ENCODE assay signal across 28 mouse cellular contexts in genomic region chr19:56448784-56449183, GRCm38 (mm10). TPM values are rescaled to one million over a fixed set of nuclear protein-coding genes. Genes with fewer than 3 reads are reported as not detected.
DNase-seq lines count a peak whose midpoint lies in the region; ATAC-seq and TF ChIP-seq lines count a peak whose summit lies in the region.
"Had no signal": no experiment of that assay in that cellular context is flagged by ENCODE, and none has a peak within 500 bp of the region (broad histone marks: within the 10 kb centered on the region; RNA-seq: fewer than 3 reads in every experiment).

No protein-coding gene starts in this region.

- ATAC-seq in forebrain, postnatal 0 days = no peak
- ATAC-seq in forebrain, embryonic 16.5 days = no peak
- no peak for ATAC-seq in midbrain, postnatal 0 days (ENCODE audit: low FRiP score)
- ATAC-seq in midbrain, embryonic 11.5 days (ENCODE audit: low FRiP score) = no peak
- ATAC-seq: CD4-positive, CD25-positive, alpha-beta regulatory T cell, adult 4 months; forebrain, embryonic 14.5 days had no signal

- H3K9me3 ChIP-seq in forebrain, postnatal 0 days (ENCODE audit: low read length) = no peaks in the 10 kb centered on the region
- H3K9me3 ChIP-seq in forebrain, embryonic 16.5 days (ENCODE audit: control insufficient read depth, low read length) = no peaks in the 10 kb centered on the region
- no peaks in the 10 kb centered on the region for H3K9me3 ChIP-seq in midbrain, postnatal 0 days (ENCODE audit: low read length)
- no peaks in the 10 kb centered on the region for H3K9me3 ChIP-seq in midbrain, embryonic 11.5 days (ENCODE audit: control insufficient read depth, low read length)
- H3K9me3 ChIP-seq: embryonic facial prominence, embryonic 13.5 days; embryonic facial prominence, embryonic 15.5 days; forebrain, embryonic 10.5 days; forebrain, embryonic 12.5 days had no signal

- 0 out of 2 replicates have a peak, but pooled peaks have one; percentile 8 for TF ChIP-seq CTCF in forebrain, postnatal 0 days (IDR thresholded peaks at IDR 0.05; ENCODE audit: low read depth)
- TF ChIP-seq CTCF in left cerebral cortex, adult 2 months (IDR thresholded peaks at IDR 0.05) = no peak; the same call in 1 of the 2 replicates
- 0 out of 2 replicates have a peak, but pooled peaks have one; percentile 3 for TF ChIP-seq CTCF in midbrain, postnatal 0 days (IDR thresholded peaks at IDR 0.05)

- H3K4me2 ChIP-seq in forebrain, postnatal 0 days (ENCODE audit: low read depth) = no peak overlapping the region
- no peak overlapping the region for H3K4me2 ChIP-seq in forebrain, embryonic 16.5 days (ENCODE audit: low read length)
- no peak overlapping the region for H3K4me2 ChIP-seq in midbrain, postnatal 0 days (ENCODE audit: low read depth, low read length, poor library complexity, severe bottlenecking)
- H3K4me2 ChIP-seq in midbrain, embryonic 11.5 days = no peak overlapping the region
- H3K4me2 ChIP-seq: embryonic facial prominence, embryonic 13.5 days; embryonic facial prominence, embryonic 15.5 days; forebrain, embryonic 12.5 days had no signal

- no peak for DNase-seq in forebrain, postnatal 0 days
- DNase-seq in left cerebral cortex, adult 2 months (ENCODE audit: extremely low spot score in 1 of 2, low spot score in 2 of 2) = no peak
- no peak for DNase-seq in left cerebral cortex, postnatal 10 days (ENCODE audit: extremely low spot score in 1 of 2, low spot score in 2 of 2)
- no peak for DNase-seq in midbrain, postnatal 0 days (ENCODE audit: low spot score)
- no peak for DNase-seq in midbrain, embryonic 11.5 days (ENCODE audit: low spot score, missing footprints)
- DNase-seq: adrenal gland, adult 2 months; adrenal gland, postnatal 10 days; adrenal gland, postnatal 25 days; B cell, adult 2 months; cerebellum, adult 11 months; cerebellum, adult 18-20 months; cerebellum, adult 8-10 months; cerebellum, adult 9-11 months; cerebellum, postnatal 14 days; cerebellum, postnatal 36 days; embryo, embryonic 11 days had no signal

- H3K9ac ChIP-seq in forebrain, postnatal 0 days = no peak overlapping the region
- H3K9ac ChIP-seq in forebrain, embryonic 16.5 days (replicated peaks; ENCODE audit: low read depth, low read length) = no peak overlapping the region
- H3K9ac ChIP-seq in midbrain, postnatal 0 days (replicated peaks; ENCODE audit: low read length, poor library complexity, severe bottlenecking) = no peak overlapping the region
- no peak overlapping the region for H3K9ac ChIP-seq in midbrain, embryonic 11.5 days (ENCODE audit: low read length)
- H3K9ac ChIP-seq: embryonic facial prominence, embryonic 13.5 days; embryonic facial prominence, embryonic 15.5 days; forebrain, embryonic 12.5 days had no signal

- H3K4me1 ChIP-seq in forebrain, postnatal 0 days (ENCODE audit: insufficient read depth) = no peaks in the 10 kb centered on the region
- no peaks in the 10 kb centered on the region for H3K4me1 ChIP-seq in forebrain, embryonic 16.5 days (replicated peaks; ENCODE audit: control insufficient read depth, insufficient read depth, low read length)
- no peaks in the 10 kb centered on the region for H3K4me1 ChIP-seq in midbrain, postnatal 0 days (ENCODE audit: insufficient read depth, low read length)
- H3K4me1 ChIP-seq in midbrain, embryonic 11.5 days (ENCODE audit: control insufficient read depth, insufficient read depth, low read length) = no peaks in the 10 kb centered on the region
- H3K4me1 ChIP-seq: embryonic facial prominence, embryonic 15.5 days; forebrain, embryonic 10.5 days; forebrain, embryonic 12.5 days had no signal

- H3K36me3 ChIP-seq in forebrain, postnatal 0 days (ENCODE audit: insufficient read depth) = no peaks in the 10 kb centered on the region
- no peaks in the 10 kb centered on the region for H3K36me3 ChIP-seq in forebrain, embryonic 16.5 days (ENCODE audit: control insufficient read depth, insufficient read depth)
- H3K36me3 ChIP-seq in midbrain, postnatal 0 days (ENCODE audit: insufficient read depth, low read length) = no peaks in the 10 kb centered on the region
- H3K36me3 ChIP-seq in midbrain, embryonic 11.5 days (ENCODE audit: control insufficient read depth, insufficient read depth, low read length) = no peaks in the 10 kb centered on the region
- H3K36me3 ChIP-seq: embryonic facial prominence, embryonic 13.5 days; embryonic facial prominence, embryonic 15.5 days; forebrain, embryonic 10.5 days; forebrain, embryonic 12.5 days; G1E had no signal

- WGBS in forebrain, postnatal 0 days = 96% methylated on average over 4 of the region's 4 CpGs
- 96% methylated on average over 4 of the region's 4 CpGs for WGBS in forebrain, embryonic 16.5 days
- 94% methylated on average over 4 of the region's 4 CpGs for WGBS in midbrain, postnatal 0 days
- 95% methylated on average over 4 of the region's 4 CpGs for WGBS in midbrain, embryonic 11.5 days

- intact Hi-C loops in left cerebral cortex, adult 2 months (cut with DNase I) = no loop called here
- intact Hi-C loops in left cerebral cortex, postnatal 10 days (cut with DNase I) = no loop called here

- H3K27ac ChIP-seq in forebrain, postnatal 0 days (ENCODE audit: low read depth, low read length) = no peak overlapping the region
- H3K27ac ChIP-seq in forebrain, embryonic 16.5 days (ENCODE audit: low read length) = no peak overlapping the region
- peak overlapping the region; percentile 10; the same call in 1 of the 2 replicates for H3K27ac ChIP-seq in left cerebral cortex, adult 2 months
- H3K27ac ChIP-seq in midbrain, postnatal 0 days (ENCODE audit: low read depth, low read length) = no peak overlapping the region
- H3K27ac ChIP-seq in midbrain, embryonic 11.5 days (ENCODE audit: low read depth, low read length) = no peak overlapping the region
- H3K27ac ChIP-seq: embryonic facial prominence, embryonic 13.5 days; embryonic facial prominence, embryonic 15.5 days; forebrain, embryonic 10.5 days; forebrain, embryonic 12.5 days had no signal

- no peak overlapping the region for H3K4me3 ChIP-seq in forebrain, postnatal 0 days (ENCODE audit: low read depth, low read length)
- no peak overlapping the region for H3K4me3 ChIP-seq in forebrain, embryonic 16.5 days (replicated peaks; ENCODE audit: low read length)
- no peak overlapping the region for H3K4me3 ChIP-seq in left cerebral cortex, adult 2 months
- no peak overlapping the region for H3K4me3 ChIP-seq in midbrain, postnatal 0 days (ENCODE audit: low read depth, low read length)
- no peak overlapping the region for H3K4me3 ChIP-seq in midbrain, embryonic 11.5 days (ENCODE audit: low read depth, low read length)
- H3K4me3 ChIP-seq: embryonic facial prominence, embryonic 13.5 days; embryonic facial prominence, embryonic 15.5 days; erythroblast, embryonic 14.5 days; forebrain, embryonic 10.5 days; forebrain, embryonic 12.5 days had no signal

- no peaks in the 10 kb centered on the region for H3K27me3 ChIP-seq in forebrain, postnatal 0 days (ENCODE audit: insufficient read depth, low read length)
- no peaks in the 10 kb centered on the region for H3K27me3 ChIP-seq in forebrain, embryonic 16.5 days (replicated peaks; ENCODE audit: control insufficient read depth, insufficient read depth, low read length)
- no peaks in the 10 kb centered on the region for H3K27me3 ChIP-seq in midbrain, postnatal 0 days (ENCODE audit: insufficient read depth, low read length)
- H3K27me3 ChIP-seq in midbrain, embryonic 11.5 days (ENCODE audit: control insufficient read depth, insufficient read depth, low read length) = no peaks in the 10 kb centered on the region
- H3K27me3 ChIP-seq: CH12.LX; embryonic facial prominence, embryonic 13.5 days; embryonic facial prominence, embryonic 15.5 days; forebrain, embryonic 12.5 days had no signal

RNA-seq across cellular contexts. Expression of gene Plekhs1, which starts 12.7 kb away (rescaled TPM):
- 0.14 and 0.15 TPM in 2 replicates for total RNA-seq in forebrain, postnatal 0 days (2014; rRNA removed)
- 0.28 and 0.29 TPM in 2 replicates for polyA plus RNA-seq in forebrain, postnatal 0 days (2015; fragmentation: Nextera tagmentation; extraction: Ambion mirVana)
- polyA plus RNA-seq in forebrain, embryonic 16.5 days (2015; fragmentation: Nextera tagmentation; extraction: Ambion mirVana) = 0.09 and 0.21 TPM in 2 replicates
- total RNA-seq in left cerebral cortex, adult 2 months (2021) = under 1 TPM; 0.72 to 0.89 TPM
- total RNA-seq in left cerebral cortex, postnatal 10 days (2021) = 1 to 10 TPM in 1 of 2 experiments, under 1 TPM in 1; 0.97 to 1.2 TPM
- total RNA-seq in midbrain, postnatal 0 days (2014; rRNA removed) = 0.19 and 0.38 TPM in 2 replicates
- 0.26 and 0.45 TPM in 2 replicates for polyA plus RNA-seq in midbrain, postnatal 0 days (2015; fragmentation: Nextera tagmentation; extraction: Ambion mirVana)
- polyA plus RNA-seq in midbrain, embryonic 11.5 days (2014; fragmentation: Nextera tagmentation; extraction: Ambion mirVana) = 0.10 and 0.19 TPM in 2 replicates
- total RNA-seq: CH12.LX; common myeloid progenitor, adult 5-6 weeks; G1E had no signal
- polyA plus RNA-seq: erythroblast, embryonic 14.5 days; G1E had no signal

RNA-seq across cellular contexts. Expression of gene Casp7, which starts 51.9 kb away (rescaled TPM):
- 21.4 and 23.7 TPM in 2 replicates for total RNA-seq in forebrain, postnatal 0 days (2014; rRNA removed)
- 23.8 and 28.8 TPM in 2 replicates for polyA plus RNA-seq in forebrain, postnatal 0 days (2015; fragmentation: Nextera tagmentation; extraction: Ambion mirVana)
- 15.1 and 17.2 TPM in 2 replicates for polyA plus RNA-seq in forebrain, embryonic 16.5 days (2015; fragmentation: Nextera tagmentation; extraction: Ambion mirVana)
- 1 to 10 TPM; 3.9 to 4.1 TPM for total RNA-seq in left cerebral cortex, adult 2 months (2021)
- total RNA-seq in left cerebral cortex, postnatal 10 days (2021) = 10 to 100 TPM; 12.5 to 13.0 TPM
- total RNA-seq in midbrain, postnatal 0 days (2014; rRNA removed) = 25.2 and 25.9 TPM in 2 replicates
- polyA plus RNA-seq in midbrain, postnatal 0 days (2015; fragmentation: Nextera tagmentation; extraction: Ambion mirVana) = 34.5 and 39.2 TPM in 2 replicates
- polyA plus RNA-seq in midbrain, embryonic 11.5 days (2014; fragmentation: Nextera tagmentation; extraction: Ambion mirVana) = 13.9 and 20.3 TPM in 2 replicates

RNA-seq across cellular contexts. Expression of gene Nrap, which starts 58.9 kb away (rescaled TPM):
- 0.76 and 0.85 TPM in 2 replicates for total RNA-seq in forebrain, postnatal 0 days (2014; rRNA removed)
- 0.64 and 0.86 TPM in 2 replicates for polyA plus RNA-seq in forebrain, postnatal 0 days (2015; fragmentation: Nextera tagmentation; extraction: Ambion mirVana)
- 0.22 and 0.27 TPM in 2 replicates for polyA plus RNA-seq in forebrain, embryonic 16.5 days (2015; fragmentation: Nextera tagmentation; extraction: Ambion mirVana)
- total RNA-seq in left cerebral cortex, adult 2 months (2021) = under 1 TPM; 0.63 to 0.87 TPM
- total RNA-seq in left cerebral cortex, postnatal 10 days (2021) = under 1 TPM; 0.57 to 0.62 TPM
- total RNA-seq in midbrain, postnatal 0 days (2014; rRNA removed) = 0.57 and 0.99 TPM in 2 replicates
- polyA plus RNA-seq in midbrain, postnatal 0 days (2015; fragmentation: Nextera tagmentation; extraction: Ambion mirVana) = 0.69 and 0.80 TPM in 2 replicates
- 0.16 and 0.29 TPM in 2 replicates for polyA plus RNA-seq in midbrain, embryonic 11.5 days (2014; fragmentation: Nextera tagmentation; extraction: Ambion mirVana)
- total RNA-seq: adrenal gland, adult 2 months had no signal
- polyA plus RNA-seq: adrenal gland, adult 2 months; embryonic facial prominence, embryonic 11.5 days had no signal
